Mouse (Mus musculus): Measurements from ENCODE around the gene Iqschfp. TPM values are rescaled to one million over a fixed set of nuclear protein-coding genes. Genes with fewer than 3 reads are reported as not detected.

The Iqschfp gene
- polyA plus RNA-seq, 1 experiment from 2014 or later = 0.12 TPM

GRCm38 (mm10) chr3:68271457-68271856, 379.4 kb downstream of the Iqschfp start:
- Histone ChIP-seq H3K9me3 (replicated peaks) (no peaks in the 10 kb centered on the region), H3K36me3 (no peaks in the 10 kb centered on the region), H3K27ac (replicated peaks) (no peak overlapping the region), H3K4me1 (no peaks in the 10 kb centered on the region), H3K4me3 (no peak overlapping the region), H3K27me3 (ENCODE audit: low read depth, poor library complexity, severe bottlenecking) (no peaks in the 10 kb centered on the region)
- 56% methylated on average over 3 of the region's 3 CpGs for WGBS
- DNase-seq (ENCODE audit: low spot score) = no peak

- Histone ChIP-seq H3K27me3 (ENCODE audit: low read depth, poor library complexity, severe bottlenecking) (no peaks in the 10 kb centered on the region), H3K4me3 (no peak overlapping the region), H3K9me3 (replicated peaks) (no peaks in the 10 kb centered on the region), H3K4me1 (no peaks in the 10 kb centered on the region), H3K27ac (replicated peaks) (no peak overlapping the region), H3K36me3 (no peaks in the 10 kb centered on the region)
- DNase-seq (ENCODE audit: low spot score) = no peak
- 81% methylated on average over 3 of the region's 3 CpGs for WGBS
Measured at GRCm38 (mm10) chr3:68271881-68272280, 379.8 kb downstream of the Iqschfp start.

DNA sequence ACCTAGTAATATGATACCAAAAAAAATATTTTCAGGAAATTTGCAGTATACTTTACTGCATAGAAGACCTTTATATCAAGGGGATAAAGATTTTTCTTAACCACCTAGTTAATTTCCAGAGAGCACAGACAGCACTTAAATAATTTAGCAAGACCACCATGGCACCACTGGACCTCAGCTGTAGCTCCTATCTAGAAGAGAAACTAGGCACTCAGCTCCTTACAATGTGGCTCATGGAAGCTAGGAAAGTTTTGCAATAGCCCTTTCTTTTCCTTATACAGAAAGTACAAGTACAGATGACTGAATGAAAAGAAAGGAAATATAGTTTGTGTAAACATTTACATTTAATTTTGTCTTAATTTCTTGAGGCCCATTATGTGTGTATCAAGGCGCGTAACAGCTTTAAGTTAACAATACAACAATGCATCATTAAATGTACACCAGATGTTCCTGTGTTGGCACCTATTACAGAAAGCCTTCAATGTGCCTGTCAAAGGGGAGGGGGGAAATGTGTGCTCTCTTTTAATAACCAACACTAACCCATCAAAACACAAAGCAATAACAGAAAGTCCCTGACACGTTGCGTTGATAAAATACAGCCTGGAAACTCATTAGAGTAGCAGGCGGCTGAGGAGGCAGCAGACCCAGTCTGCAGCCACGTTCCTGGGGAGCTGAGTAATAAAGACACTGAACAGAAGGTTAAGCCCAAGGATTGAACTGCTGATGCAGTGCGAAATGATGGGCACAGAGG, 391.0 kb downstream of the Iqschfp start:
- Histone ChIP-seq H3K9me3 (replicated peaks) (no peaks in the 10 kb centered on the region), H3K36me3 (no peaks in the 10 kb centered on the region), H3K27ac (replicated peaks) (no peak overlapping the region), H3K4me1 (no peaks in the 10 kb centered on the region), H3K4me3 (no peak overlapping the region), H3K27me3 (ENCODE audit: low read depth, poor library complexity, severe bottlenecking) (no peaks in the 10 kb centered on the region)
- no peak for DNase-seq (ENCODE audit: low spot score)
- 73% methylated on average over 7 of the region's 7 CpGs for WGBS

DNA sequence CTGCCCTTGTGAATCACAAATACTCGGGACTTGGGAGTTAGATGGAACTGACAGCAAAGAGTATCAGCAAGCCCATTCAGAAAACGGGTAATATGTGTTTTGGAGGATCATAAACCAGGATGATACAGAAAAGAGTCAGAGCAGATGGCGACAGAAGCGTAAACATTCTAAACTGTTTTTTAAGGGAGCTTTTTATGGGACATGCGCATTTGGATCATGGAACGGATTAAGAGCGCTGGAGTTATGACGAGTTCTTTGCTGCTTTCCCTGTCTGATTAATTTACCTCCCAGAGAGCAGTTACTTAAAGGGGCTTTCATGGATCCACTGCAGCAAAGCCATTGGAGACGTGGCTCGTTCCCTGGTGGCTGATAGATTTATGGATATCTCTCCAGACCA, 391.6 kb downstream of the Iqschfp start:
- no peak for DNase-seq (ENCODE audit: low spot score)
- H3K4me1 ChIP-seq = no peaks in the 10 kb centered on the region
- no peak overlapping the region for H3K27ac ChIP-seq (replicated peaks)
- WGBS = 78% methylated on average over 10 of the region's 10 CpGs
- no peaks in the 10 kb centered on the region for H3K9me3 ChIP-seq (replicated peaks)
- no peak overlapping the region for H3K4me3 ChIP-seq
- no peaks in the 10 kb centered on the region for H3K27me3 ChIP-seq (ENCODE audit: low read depth, poor library complexity, severe bottlenecking)
- no peaks in the 10 kb centered on the region for H3K36me3 ChIP-seq

GRCm38 (mm10) chr3:68284500-68284899, 392.5 kb downstream of the Iqschfp start:
- Histone ChIP-seq H3K9me3 (replicated peaks) (no peaks in the 10 kb centered on the region), H3K27me3 (ENCODE audit: low read depth, poor library complexity, severe bottlenecking) (no peaks in the 10 kb centered on the region), H3K27ac (replicated peaks) (no peak overlapping the region), H3K36me3 (no peaks in the 10 kb centered on the region), H3K4me1 (no peaks in the 10 kb centered on the region), H3K4me3 (no peak overlapping the region)
- WGBS = 90% methylated on average over 2 of the region's 2 CpGs
- DNase-seq (ENCODE audit: low spot score) = no peak

GRCm38 (mm10) chr3:68296752-68297151, 404.7 kb downstream of the Iqschfp start:
- DNase-seq (ENCODE audit: low spot score) = no peak
- Histone ChIP-seq H3K9me3 (replicated peaks) (no peaks in the 10 kb centered on the region), H3K4me3 (no peak overlapping the region), H3K4me1 (no peaks in the 10 kb centered on the region), H3K36me3 (no peaks in the 10 kb centered on the region), H3K27ac (replicated peaks) (no peak overlapping the region), H3K27me3 (ENCODE audit: low read depth, poor library complexity, severe bottlenecking) (no peaks in the 10 kb centered on the region)
- 87% methylated on average over 7 of the region's 7 CpGs for WGBS

- WGBS = 57% methylated on average over 1 of the region's 1 CpGs
- H3K27ac ChIP-seq (replicated peaks) = no peak overlapping the region
- H3K27me3 ChIP-seq (ENCODE audit: low read depth, poor library complexity, severe bottlenecking) = no peaks in the 10 kb centered on the region
- H3K9me3 ChIP-seq (replicated peaks) = no peaks in the 10 kb centered on the region
- H3K4me3 ChIP-seq = no peak overlapping the region
- no peaks in the 10 kb centered on the region for H3K4me1 ChIP-seq
- DNase-seq (ENCODE audit: low spot score) = no peak
- H3K36me3 ChIP-seq = no peaks in the 10 kb centered on the region
Measured at GRCm38 (mm10) chr3:68305647-68306046, 413.6 kb downstream of the Iqschfp start.

DNA sequence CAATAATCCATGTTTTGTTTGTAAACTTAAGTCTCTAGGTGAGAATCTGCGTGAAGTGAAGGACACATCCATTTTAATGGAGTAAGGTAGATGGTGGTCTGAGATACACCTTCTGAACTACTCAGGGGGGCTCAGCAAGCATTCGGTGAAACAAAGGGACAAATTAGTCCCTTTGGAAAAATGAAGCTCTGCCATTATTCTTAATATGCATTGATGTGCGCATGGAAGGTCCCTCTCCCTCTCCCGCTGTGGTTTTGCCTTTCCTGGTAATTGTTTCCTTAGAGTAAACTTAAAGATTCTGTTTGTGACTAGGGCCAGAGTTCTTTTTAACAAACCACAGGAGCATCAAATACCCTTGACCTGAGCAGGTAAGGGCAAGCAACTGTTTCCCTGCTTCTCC, 414.7 kb downstream of the Iqschfp start:
- 35% methylated on average over 4 of the region's 4 CpGs for WGBS
- no peak for DNase-seq (ENCODE audit: low spot score)
- Histone ChIP-seq H3K9me3 (replicated peaks) (no peaks in the 10 kb centered on the region), H3K4me3 (no peak overlapping the region), H3K27ac (replicated peaks) (no peak overlapping the region), H3K36me3 (no peaks in the 10 kb centered on the region), H3K4me1 (no peaks in the 10 kb centered on the region), H3K27me3 (ENCODE audit: low read depth, poor library complexity, severe bottlenecking) (no peaks in the 10 kb centered on the region)

- 87% methylated on average over 6 of the region's 6 CpGs for WGBS
- no peak for DNase-seq (ENCODE audit: low spot score)
- Histone ChIP-seq H3K27me3 (ENCODE audit: low read depth, poor library complexity, severe bottlenecking) (no peaks in the 10 kb centered on the region), H3K4me1 (peaks cover 8% of the 10 kb centered on the region), H3K4me3 (no peak overlapping the region), H3K36me3 (no peaks in the 10 kb centered on the region), H3K9me3 (replicated peaks) (no peaks in the 10 kb centered on the region), H3K27ac (replicated peaks) (no peak overlapping the region)
Measured at GRCm38 (mm10) chr3:68325575-68325974, 433.5 kb downstream of the Iqschfp start.

DNA sequence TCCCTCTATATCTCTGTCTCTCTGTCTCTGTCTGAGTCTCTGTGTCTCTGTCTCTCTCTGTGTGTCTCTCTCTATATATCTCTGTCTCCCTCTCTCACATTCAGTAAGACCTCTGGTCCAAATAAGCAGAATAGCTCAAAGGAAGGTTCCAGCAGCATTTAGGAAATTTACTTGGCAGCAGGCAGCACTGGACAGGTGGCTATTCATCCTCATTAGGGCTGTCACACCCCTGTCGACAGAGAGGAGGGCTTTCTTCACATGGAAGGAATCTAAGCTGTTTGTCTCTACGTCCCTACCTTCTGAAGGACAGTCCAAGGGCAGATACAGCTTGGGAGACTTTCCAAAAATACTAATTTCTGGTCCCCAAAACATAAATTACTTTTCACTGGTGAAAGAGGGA, 440.5 kb downstream of the Iqschfp start:
- DNase-seq (ENCODE audit: low spot score) = no peak
- no peak overlapping the region for H3K27ac ChIP-seq (replicated peaks)
- no peaks in the 10 kb centered on the region for H3K36me3 ChIP-seq
- H3K4me3 ChIP-seq = no peak overlapping the region
- H3K4me1 ChIP-seq = peaks cover 2% of the 10 kb centered on the region; the same call in 1 of the 2 replicates
- WGBS = 77% methylated on average over 2 of the region's 2 CpGs
- H3K9me3 ChIP-seq (replicated peaks) = no peaks in the 10 kb centered on the region
- no peaks in the 10 kb centered on the region for H3K27me3 ChIP-seq (ENCODE audit: low read depth, poor library complexity, severe bottlenecking)

DNA sequence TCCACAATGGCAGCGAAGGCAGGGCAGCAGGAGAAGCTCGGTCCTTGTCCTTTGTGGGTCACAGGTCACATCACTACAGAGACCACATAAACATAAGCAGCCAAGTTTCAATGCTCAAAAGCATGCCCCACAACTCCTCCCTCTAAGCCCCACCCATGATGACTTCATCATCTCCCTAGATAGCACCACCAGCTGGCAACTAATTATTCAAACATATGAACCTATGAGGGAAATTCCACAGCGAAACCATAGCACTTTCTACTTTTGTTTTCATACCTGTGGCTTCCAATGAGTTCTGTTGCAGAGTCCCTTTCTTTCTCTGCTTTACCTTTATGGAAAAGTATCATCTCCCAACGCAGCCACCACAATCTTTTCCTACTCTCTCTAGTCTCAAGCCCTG, 443.5 kb downstream of the Iqschfp start:
- Histone ChIP-seq H3K36me3 (no peaks in the 10 kb centered on the region), H3K4me1 (no peaks in the 10 kb centered on the region), H3K27ac (replicated peaks) (no peak overlapping the region), H3K4me3 (no peak overlapping the region), H3K27me3 (ENCODE audit: low read depth, poor library complexity, severe bottlenecking) (no peaks in the 10 kb centered on the region), H3K9me3 (replicated peaks) (no peaks in the 10 kb centered on the region)
- no peak for DNase-seq (ENCODE audit: low spot score)
- 92% methylated on average over 4 of the region's 4 CpGs for WGBS

- H3K36me3 ChIP-seq = no peaks in the 10 kb centered on the region
- no peak overlapping the region for H3K27ac ChIP-seq (replicated peaks)
- H3K9me3 ChIP-seq (replicated peaks) = no peaks in the 10 kb centered on the region
- no peak overlapping the region for H3K4me3 ChIP-seq
- H3K27me3 ChIP-seq (ENCODE audit: low read depth, poor library complexity, severe bottlenecking) = no peaks in the 10 kb centered on the region
- DNase-seq (ENCODE audit: low spot score) = no peak
- 92% methylated on average over 6 of the region's 6 CpGs for WGBS
- H3K4me1 ChIP-seq = peaks cover 7% of the 10 kb centered on the region; the same call in 1 of the 2 replicates
Measured at GRCm38 (mm10) chr3:68350624-68351023, 458.6 kb downstream of the Iqschfp start.

GRCm38 (mm10) chr3:68351461-68351860, 459.4 kb downstream of the Iqschfp start:
- no peaks in the 10 kb centered on the region for H3K9me3 ChIP-seq (replicated peaks)
- WGBS = 70% methylated on average over 3 of the region's 3 CpGs
- peaks cover 7% of the 10 kb centered on the region; the same call in 1 of the 2 replicates for H3K4me1 ChIP-seq
- H3K36me3 ChIP-seq = no peaks in the 10 kb centered on the region
- DNase-seq (ENCODE audit: low spot score) = no peak
- no peak overlapping the region for H3K27ac ChIP-seq (replicated peaks)
- H3K4me3 ChIP-seq = no peak overlapping the region
- H3K27me3 ChIP-seq (ENCODE audit: low read depth, poor library complexity, severe bottlenecking) = no peaks in the 10 kb centered on the region
